Mouse (Mus musculus) neural tube, embryonic 10.5 days (tissue): ENCODE measurements around the gene Zranb3.
A peak's percentile ranks its signal among the peaks of the same experiment; 100 is the strongest.
"Not testable (repeated sequence)": the region's sequence is repeated elsewhere in the genome, so short reads cannot be mapped to it uniquely, and the experiment has no call there.

Experiments
- DNase-seq: peaks from one replicate; pipeline ENCODE4 v3.0.0-alpha.2; 2017; ENCODE audit warnings: low spot score; ENCODE audit errors: extremely low spot score

The Zranb3 gene

DNA sequence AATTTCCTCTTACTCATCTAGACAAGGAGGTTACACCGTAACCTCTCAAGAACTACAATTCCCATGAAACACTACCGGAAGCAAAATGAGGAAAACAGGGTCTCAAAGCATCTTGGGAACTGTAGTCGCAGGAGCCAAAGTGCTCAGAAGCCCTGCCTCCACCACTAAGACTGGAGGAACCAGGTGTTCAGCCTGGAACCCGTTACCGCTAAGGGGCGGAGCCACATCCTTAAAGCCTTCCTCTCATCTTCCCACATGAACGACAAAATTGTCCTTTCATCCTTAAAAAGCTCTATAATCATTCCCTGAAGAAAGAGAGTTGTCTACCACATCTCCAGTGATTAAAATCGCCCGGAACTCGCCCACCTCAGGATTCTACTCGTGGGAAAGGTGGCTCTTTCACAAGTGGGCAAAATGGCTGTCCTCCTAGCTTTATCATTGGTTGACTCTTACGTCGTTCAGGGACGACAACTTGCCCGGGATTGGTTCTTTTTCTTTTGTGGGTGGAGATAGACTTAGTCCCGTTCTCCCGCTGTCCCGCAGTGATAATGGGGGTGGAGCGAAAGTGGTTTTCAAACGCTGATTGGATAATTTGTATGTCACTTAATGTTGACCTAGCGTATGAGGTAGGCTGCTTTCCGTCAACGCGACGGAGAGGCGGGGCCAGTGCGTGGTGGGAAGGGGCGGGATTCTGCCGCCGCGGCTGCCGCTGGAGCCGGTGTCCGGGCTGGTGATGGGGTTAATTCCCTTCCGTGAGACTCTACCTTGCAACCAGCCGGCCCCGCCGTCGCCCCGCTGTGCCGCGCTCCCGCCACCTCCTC is at the start of gene Zranb3, which contains the start of gene R3hdm1:
Gene Zranb3 (minus strand): TSS at position 407 of the 821 bp plus-strand sequence.
Gene R3hdm1 (plus strand): TSS at position 661 of the 821 bp plus-strand sequence.
- peak; percentile 91 for DNase-seq

DNA sequence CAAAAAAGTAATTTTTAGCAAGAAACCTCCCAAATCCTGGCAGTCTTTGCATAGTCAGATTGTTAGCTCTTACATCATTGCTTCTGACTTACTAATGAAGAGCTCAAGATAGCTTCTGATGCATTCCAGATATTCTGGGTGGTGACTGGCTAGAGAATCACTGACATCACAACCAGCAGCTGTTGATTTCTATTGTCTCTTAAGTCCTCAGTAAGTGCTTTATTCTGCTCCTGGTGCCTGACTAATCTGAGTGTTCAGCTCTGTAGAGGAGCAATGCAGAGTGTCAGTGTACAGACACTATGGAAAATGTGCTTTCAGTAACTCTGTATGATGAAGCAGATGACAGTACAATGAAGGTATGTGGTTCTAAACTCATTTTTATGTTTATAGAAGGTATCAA is 38.9 kb upstream of the Zranb3 start:
- DNase-seq: no peak

DNA sequence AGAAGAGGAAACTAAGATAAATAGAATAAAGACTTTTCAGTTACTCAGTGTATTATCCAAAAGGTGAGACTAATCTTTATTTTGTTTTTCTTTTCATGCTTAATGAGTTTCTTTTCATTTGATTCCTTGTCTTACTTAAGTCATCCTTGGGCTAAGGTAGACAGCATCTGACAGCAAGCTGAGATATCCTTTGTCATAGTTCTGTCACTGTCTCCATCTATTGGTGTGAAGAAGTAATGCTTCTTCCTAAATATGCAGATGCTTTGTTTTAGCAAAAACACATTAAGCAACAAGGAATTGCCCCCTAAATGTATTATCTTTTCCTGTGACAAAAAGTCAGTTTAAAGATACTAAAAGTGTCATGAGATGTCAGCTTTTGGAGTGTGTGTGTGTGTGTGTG is 38.2 kb upstream of the Zranb3 start:
- DNase-seq: no peak

DNA sequence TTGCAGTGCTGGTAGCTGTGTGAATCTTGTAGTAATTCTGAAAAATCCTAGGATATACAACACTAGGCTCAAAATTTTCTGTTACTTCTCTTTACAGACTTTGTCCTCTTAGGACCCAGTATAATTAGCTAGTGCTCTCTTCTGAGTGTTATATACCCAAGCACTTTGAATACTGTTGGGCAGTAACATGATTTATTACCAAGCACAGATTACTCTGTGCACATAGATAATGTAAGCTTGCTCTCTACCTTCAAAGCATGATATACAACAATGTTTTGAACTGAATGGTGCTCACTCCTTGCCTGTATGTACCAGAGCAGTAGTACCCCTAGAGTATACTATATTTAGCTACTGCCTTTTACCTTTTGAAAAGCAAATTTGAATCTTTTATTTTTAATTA is 33.4 kb upstream of the Zranb3 start:
- not testable (repeated sequence) for DNase-seq

DNA sequence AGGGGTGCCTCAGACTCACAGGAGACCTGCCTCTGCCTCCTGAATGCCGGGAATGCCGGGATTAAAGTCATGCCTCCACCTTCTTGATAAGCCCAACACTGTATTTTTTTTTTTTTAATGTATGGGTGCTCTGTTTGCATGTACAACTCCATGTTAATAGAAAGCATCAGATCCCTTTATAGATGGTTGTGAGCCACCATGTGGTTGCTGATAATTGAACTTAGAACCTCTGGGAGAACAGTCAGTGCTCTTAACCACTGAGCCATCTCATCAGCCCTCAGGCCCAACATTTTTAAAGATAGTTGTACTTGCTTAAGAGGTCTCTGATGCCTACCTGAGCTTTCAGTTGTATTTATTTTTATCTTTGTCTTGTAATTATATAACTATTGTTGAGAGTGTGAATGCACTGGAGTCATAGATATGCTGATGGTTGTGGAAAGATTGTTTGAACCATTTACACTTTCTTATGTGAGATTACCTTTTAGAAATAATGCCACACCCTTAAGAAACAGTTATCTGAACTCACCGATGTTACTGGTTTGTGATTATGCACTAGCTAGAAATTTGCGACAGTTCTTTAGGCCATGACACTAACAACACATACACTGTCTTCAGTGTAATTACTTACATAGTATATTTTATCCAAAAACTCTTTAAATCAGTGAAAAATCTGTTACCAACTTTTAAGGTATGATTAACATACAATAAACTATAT is 18.2 kb upstream of the Zranb3 start:
- no peak for DNase-seq

DNA sequence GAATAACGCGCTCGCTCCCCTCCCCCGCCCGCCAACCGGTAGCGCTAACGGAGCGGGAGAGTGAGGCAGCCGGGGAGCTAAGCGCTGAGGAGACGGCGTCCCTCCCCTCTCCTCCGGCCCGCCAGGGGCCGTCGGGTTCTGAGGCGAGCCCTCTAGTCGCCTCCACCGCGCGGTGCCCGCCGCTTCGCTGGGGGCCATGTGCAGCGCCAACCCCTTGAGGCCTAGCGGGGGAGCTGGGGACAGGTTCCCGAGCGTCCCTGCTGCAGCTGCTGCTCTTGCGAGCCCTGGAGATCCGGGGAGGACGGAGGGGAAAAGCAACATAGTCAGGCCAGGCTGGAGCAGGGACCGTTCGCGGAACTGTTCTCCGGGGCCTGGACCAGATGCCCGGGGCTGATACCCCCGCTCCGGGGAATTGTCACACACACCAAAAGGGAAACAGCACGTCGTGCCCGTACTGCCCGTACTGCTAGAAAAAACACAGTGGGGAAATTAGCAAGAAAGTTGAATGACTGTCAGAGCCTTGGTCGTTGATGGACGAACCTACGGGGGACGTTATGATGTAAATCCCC is 757 bp upstream of the Zranb3 start:
- no peak for DNase-seq

DNA sequence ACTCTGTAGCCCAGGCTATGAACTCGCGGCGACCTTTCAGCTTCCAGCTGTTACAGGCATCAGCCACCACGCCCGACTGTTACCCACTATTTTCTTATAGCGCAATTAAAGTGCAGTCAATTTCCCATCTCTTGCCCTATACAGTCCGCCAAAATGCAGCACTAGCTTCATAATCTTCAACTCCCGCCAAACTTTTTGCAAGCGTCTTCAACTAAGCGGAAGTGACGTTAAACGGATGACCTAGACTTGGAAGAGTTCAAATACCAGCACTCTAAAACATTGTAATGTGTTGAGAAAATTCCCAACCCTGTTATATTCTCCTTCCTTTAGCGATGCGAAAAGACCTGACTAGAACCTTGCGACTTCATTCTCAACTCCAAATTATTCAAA is 601 bp downstream of the Zranb3 start:
- DNase-seq: peak; percentile 68

DNA sequence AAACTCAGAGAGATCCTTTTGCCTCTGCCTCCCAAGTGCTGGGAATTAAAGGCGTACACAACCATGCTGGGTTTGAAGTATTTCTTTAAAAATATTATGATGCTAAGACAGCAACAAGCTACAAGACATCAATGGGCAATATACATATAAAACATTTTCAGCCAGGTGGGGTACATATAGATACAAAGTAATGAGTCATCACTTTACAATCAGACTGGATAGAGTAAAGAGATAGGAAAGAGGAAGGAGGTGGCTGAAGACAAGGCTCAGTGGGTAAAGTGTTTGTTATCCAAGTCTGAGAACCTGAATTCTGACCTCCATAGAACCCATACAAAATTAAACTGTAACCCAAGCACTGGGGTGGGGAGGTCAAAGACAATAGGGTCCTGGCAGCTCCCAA is 4.5 kb downstream of the Zranb3 start:
- DNase-seq: no peak

DNA sequence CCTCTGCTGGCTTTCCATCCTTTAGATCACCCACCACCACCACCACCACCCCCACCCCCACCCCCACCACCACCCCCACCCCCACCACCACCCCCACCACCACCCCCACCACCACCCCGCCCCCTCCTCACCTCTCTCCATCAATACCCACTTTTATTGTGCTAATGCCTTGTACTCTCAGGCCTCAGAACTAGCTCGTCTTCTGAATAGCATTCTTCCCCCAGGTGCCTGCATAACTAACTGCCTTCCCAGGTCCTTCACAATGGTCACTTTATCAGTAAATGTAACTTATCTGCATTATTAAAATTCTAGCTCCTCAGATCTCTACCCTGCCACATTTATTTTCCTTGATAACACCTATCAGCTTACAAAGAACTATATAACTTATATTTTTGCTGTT is 8.2 kb downstream of the Zranb3 start:
- DNase-seq: no peak

DNA sequence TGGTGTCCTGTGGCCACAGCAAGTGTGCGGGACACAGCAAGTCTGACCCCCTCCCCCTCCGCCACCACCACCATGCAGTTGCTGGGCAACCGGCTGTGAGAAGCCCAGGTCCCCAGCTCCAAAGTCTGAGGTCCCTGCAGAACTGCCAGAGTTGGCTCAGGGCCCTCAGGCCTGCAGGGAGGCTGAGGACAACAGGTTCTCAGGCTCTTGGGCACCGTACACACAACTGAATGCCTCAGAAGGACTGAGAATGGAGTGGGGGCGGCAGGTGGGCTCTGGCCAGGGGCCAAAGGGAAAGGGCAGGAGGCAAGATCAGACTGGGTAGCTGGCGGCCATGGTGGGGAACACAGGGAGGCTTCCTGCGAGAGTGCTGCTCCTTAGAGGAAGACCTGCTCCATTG is 20.0 kb downstream of the Zranb3 start:
- no peak for DNase-seq

DNA sequence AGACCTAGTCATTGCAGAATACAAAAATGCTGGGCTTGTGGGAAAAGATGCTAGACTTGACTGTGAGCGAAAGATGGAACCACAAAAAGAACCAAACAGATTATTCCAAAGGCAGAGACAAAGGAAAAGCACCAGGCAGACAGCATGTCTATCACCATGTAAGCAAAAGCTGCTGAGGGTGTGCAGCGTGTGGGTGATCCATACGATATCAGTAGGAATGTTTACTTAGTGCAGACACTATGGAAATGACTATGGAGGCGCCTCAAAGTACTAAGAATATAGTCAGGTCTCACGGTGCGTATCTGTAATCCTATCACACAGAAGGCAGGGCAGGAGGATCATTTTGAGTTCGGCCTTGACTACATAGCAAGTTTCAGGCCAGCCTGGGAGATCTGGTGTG is 21.0 kb downstream of the Zranb3 start:
- DNase-seq: no peak

DNA sequence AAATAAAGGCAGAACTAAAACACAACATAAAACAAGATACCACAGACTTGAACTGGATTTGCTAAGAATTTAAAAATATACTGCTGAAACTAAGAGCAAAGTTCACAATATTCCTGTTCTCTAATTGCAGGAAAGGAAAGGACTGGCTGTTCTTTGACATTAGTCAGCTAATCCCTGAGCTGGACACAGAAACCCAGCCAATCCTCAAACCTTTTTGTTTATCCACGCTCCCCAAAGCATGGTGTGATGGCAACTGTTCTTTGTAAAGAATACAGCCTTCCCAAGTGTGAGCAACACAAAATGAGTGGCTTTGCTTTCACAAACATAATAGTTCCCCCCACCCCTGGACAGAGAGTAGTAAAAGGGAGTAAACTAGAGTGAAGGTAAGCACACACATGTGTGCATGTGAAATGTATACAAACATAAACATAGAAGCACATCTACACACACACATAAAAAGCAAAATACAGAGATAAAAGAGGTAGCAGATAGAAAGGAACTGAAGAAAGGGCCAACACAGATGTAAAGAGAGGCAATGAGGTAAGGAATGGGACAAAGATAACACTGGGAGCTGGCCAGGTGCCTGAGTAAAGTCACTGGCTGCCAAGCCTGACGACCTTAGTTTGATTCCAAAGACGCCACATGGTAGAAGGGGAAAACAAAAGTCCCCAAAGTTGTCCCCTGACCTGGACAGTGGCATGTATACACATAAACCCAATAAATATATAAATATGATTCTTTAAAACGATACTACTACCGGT is 21.7 kb downstream of the Zranb3 start:
- DNase-seq: no peak

DNA sequence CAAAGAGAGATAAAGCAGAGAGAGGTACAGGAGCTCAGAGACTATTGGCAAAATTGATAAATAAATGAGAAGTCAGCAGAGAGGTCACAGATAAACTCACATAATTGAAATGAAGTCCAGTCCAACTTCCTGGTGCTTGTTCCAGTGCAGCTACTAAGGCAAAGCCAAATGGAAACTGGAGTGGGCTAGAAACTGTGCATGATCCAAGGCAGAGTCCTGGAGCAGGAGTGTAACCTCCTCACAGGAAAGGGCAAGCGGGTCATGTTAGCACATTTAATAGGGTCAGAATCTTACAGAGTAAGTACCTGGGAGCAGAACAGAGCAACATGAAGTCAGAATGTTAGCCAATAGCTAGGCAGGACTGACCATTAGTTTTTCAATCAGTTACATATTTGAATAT is 24.2 kb downstream of the Zranb3 start:
- no peak for DNase-seq

DNA sequence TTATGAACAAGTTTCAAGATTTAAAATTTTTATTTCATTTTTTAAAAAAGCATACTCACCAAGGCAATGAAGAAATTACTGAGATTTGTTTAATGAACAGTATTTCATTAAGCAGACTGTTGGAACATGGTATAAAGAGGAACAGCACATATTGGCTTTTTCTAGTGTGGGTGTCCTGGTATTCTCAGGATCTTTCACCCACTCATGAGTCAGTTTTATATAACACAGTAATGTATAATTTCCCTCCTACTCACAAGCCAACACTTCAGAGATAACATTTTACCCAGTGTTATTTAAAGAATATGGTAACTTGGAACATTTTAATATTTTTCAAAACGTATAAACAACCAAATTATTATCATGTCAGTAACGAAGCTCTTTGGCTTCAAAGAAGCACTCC is 25.1 kb downstream of the Zranb3 start:
- DNase-seq: no peak

DNA sequence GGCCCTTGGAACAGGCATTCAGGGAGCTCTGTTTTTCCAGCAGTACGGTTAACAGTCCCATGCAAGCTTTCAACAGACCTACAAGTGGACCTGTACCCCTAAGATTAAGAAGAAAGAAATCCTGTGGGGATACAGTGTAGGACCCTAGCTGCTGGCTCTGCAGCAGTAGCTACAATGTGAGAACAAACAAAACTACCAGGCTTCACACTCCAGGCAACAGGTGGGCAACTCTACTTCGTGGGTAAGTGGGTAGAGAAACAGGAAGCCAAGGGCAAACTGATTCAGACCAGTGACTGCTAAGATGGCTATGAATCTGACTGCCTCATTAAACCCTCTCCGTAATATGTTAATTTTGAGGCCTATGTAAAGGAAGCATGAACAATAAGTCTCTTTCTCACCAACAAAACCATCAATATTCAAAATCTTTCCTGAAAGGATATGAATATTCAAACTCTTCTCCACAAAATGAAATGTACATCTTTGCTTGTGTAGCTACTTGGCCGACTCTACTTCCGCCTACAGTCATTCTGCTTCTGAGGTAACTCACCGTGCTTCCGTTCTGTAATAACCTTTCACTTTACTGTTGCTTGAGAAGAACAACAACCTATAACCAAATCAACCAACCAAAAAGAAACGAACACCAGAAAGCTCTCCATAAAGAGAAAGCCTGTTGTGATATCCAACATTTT is 25.9 kb downstream of the Zranb3 start:
- DNase-seq: no peak

DNA sequence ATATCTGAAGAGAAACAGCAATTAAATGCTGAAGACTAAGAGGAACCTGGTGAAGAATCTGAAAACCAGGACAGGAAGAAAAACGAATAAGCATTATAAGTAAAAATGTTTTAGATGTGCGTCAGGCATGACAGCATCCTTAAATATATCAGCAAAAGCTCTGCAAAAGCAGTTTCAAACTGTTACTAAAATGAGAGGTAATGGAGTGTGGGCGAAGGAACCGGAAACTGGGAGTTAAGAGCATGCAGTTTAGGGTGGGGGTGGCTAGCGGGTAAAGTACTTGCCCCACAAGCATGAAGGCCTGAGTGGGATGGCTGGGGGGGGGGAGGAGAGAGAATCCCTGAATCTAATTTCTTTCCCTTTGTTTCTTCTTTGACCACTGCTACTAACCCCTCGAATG is 29.8 kb downstream of the Zranb3 start:
- DNase-seq: no peak

DNA sequence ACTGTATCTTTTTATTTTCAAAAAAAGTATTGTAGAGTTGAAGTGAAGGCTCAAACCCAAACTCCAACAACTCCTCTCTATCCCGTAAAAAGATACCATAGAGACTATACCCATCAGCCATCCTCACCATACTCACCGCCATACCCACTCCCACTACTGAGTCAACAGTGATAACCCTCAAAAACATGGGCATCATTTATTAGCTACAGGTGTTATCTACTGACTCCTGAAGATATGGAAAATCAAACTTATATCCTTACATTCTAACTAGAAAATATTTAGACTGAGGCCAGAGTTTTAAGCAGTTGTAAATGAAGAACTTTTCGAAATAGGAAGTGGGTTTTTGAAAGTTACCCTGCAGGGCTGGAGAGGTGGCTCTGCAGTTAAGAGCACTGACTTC is 32.8 kb downstream of the Zranb3 start:
- DNase-seq: no peak

DNA sequence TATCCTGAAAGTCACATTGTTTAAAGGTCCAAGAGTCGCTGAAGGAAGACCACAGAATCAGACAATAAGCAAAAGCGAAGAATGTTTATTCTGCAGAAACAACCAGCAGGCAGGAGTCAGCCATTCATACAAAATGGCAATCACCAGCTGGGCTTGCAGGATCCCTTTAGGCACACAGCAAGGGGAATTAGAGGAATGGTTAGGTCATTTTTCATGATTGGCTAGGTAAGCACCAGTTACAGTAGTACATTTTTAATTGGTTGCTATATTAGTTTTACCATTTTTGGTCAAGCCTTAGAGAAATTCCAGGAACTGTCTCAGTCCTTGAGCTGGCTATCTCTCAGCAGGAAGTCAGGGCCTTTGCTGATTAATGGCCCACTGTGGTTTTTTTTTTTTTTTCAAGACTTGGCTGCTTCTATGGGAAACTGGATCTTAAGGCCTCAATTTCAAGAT is 33.9 kb downstream of the Zranb3 start:
- no peak for DNase-seq

DNA sequence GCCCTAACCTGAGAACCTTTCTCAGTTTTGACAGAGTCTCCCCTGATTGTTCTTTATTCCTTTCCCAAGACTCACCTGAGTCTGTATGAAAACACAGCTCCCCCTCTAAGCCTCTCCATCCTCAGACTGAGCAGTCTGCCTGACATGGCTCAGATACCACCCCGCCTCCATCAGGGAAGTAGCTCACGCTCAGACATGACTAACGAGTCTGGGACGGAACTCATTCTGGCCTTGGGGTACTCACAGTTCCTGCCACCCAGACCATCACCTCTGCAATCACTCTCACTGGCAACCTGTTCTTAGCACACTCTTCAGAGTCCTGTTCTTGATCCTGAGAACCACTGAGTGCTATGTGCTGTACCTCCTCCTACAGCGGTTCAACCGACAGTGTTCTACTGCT is 38.1 kb downstream of the Zranb3 start:
- no peak for DNase-seq

DNA sequence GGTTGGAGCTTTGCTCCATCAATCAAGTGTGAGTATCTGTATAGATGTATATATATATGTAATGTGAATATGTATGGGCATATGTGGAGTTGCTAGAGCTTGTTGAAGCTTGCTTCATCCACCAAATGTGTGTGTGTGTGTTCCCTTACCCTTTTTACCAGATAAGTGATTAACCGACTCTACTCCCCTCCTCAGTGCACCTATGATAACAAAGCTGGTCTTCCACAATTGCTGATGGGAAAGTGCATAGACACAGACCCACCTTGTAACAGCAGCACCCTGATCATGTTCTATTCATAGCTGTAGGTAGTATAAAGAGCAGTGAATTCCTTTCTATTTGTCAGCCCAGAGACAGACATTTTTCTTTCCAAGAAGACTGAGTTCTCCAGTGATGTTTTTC is 40.7 kb downstream of the Zranb3 start:
- no peak for DNase-seq

DNA sequence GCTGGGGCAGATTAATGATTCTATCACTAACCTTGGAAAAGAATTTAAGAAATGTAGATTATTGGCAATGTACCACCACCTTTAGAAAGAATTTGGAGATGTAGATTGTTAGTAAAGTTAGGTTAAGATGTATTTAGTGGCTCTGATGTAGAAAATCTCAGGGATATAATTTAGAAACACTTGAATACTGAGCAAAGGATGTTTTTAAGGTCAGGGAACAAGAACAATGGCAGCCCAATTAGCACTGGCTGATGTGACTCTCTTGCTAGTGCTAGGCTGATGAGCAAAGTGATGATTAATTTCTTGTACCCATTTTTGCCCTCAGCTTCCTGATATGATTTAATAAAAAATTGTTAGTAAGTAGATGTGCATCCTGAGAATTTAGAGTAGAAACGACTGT is 41.4 kb downstream of the Zranb3 start:
- no peak for DNase-seq
